8 mouse cellular contexts compared by ENCODE assay signal in genomic region chr17:57031661-57032420, GRCm38 (mm10). TPM values are rescaled to one million over a fixed set of nuclear protein-coding genes. Genes with fewer than 3 reads are reported as not detected.
DNase-seq lines count a peak whose midpoint lies in the region; ATAC-seq and TF ChIP-seq lines count a peak whose summit lies in the region.

No protein-coding gene starts in this region.

- no peaks in the 10 kb centered on the region for H3K9me3 ChIP-seq in G1E (replicated peaks)
- H3K9me3 ChIP-seq in forebrain, embryonic 15.5 days: no peaks in the 10 kb centered on the region

- DNase-seq in G1E (ENCODE audit: low spot score): peak; percentile 97
- DNase-seq in cerebellum, adult 11-12 months: peak; percentile 100
- peak; percentile 100 for DNase-seq in heart, postnatal 25 days (ENCODE audit: low spot score)
- peak; percentile 100 for DNase-seq in layer of hippocampus, adult 18-20 months (ENCODE audit: low spot score in 2 of 2)
- peak; percentile 99 for DNase-seq in lung, adult 2 months
- peak; percentile 100 for DNase-seq in thymus, adult 2 months

- ATAC-seq in G1E (ENCODE audit: extremely low read depth, insufficient number of reproducible peaks, low FRiP score, poor library complexity, severe bottlenecking): peak; percentile 82
- ATAC-seq in forebrain, embryonic 15.5 days (replicated peaks): peak; percentile 96
- ATAC-seq in neutrophil, adult 5-6 weeks (ENCODE audit: extremely low read depth, insufficient number of reproducible peaks, low FRiP score, poor library complexity, severe bottlenecking): peak; percentile 82

- H3K4me3 ChIP-seq in G1E (ENCODE audit: low read depth, low read length): peak overlapping the region; percentile 87
- peak overlapping the region; percentile 94 for H3K4me3 ChIP-seq in forebrain, embryonic 15.5 days
- peak overlapping the region; percentile 34 for H3K4me3 ChIP-seq in lung, adult 2 months (replicated peaks; ENCODE audit: extremely low read depth, low read depth, low read length)
- H3K4me3 ChIP-seq in thymus, adult 2 months (ENCODE audit: control insufficient read depth, insufficient read depth, low read length): peak overlapping the region; percentile 34

- intact Hi-C loops in heart, postnatal 25 days (cut with DNase I): no loop called here

- H3K27me3 ChIP-seq in G1E (ENCODE audit: insufficient read depth, low read length): peaks cover 6% of the 10 kb centered on the region
- H3K27me3 ChIP-seq in forebrain, embryonic 15.5 days: no peaks in the 10 kb centered on the region
- no peaks in the 10 kb centered on the region for H3K27me3 ChIP-seq in thymus, adult 2 months (ENCODE audit: control insufficient read depth, insufficient read depth, low read length)

- peaks cover 33% of the 10 kb centered on the region for H3K36me3 ChIP-seq in G1E (replicated peaks)
- H3K36me3 ChIP-seq in forebrain, embryonic 15.5 days: peaks cover 21% of the 10 kb centered on the region
- peaks cover 5% of the 10 kb centered on the region; the same call in 1 of the 2 replicates for H3K36me3 ChIP-seq in thymus, adult 2 months (ENCODE audit: control insufficient read depth, insufficient read depth, low read length)

- TF ChIP-seq POLR2A in lung, adult 2 months (IDR thresholded peaks at IDR 0.05; ENCODE audit: borderline replicate concordance, extremely low read depth, low read depth, low read length): peak; percentile 96; the same call in 1 of the 2 replicates
- peak; percentile 53; the same call in 1 of the 2 replicates for TF ChIP-seq POLR2A in thymus, adult 2 months (IDR thresholded peaks at IDR 0.05; ENCODE audit: control insufficient read depth, extremely low read depth, insufficient read depth, low read length, poor library complexity)

- WGBS in forebrain, embryonic 15.5 days: under 1% methylated on average over 38 of the region's 38 CpGs
- WGBS in lung, adult 2 months: under 1% methylated on average over 38 of the region's 38 CpGs
- WGBS in thymus, adult 2 months: 1% methylated on average over 38 of the region's 38 CpGs

- H3K4me2 ChIP-seq in forebrain, embryonic 15.5 days (replicated peaks): peak overlapping the region; percentile 62

- peak overlapping the region; percentile 49 for H3K9ac ChIP-seq in forebrain, embryonic 15.5 days (replicated peaks)

- H3K27ac ChIP-seq in forebrain, embryonic 15.5 days (replicated peaks): peak overlapping the region; percentile 88
- peak overlapping the region; percentile 62 for H3K27ac ChIP-seq in thymus, adult 2 months (ENCODE audit: control insufficient read depth, insufficient read depth, low read length)

- H3K4me1 ChIP-seq in G1E (ENCODE audit: insufficient read depth, low read depth, low read length): peaks cover 46% of the 10 kb centered on the region
- H3K4me1 ChIP-seq in forebrain, embryonic 15.5 days: peaks cover 25% of the 10 kb centered on the region
- H3K4me1 ChIP-seq in lung, adult 2 months (ENCODE audit: control insufficient read depth, insufficient read depth, low read length): peaks cover 9% of the 10 kb centered on the region; the same call in 1 of the 2 replicates
- peaks cover 21% of the 10 kb centered on the region for H3K4me1 ChIP-seq in thymus, adult 2 months (replicated peaks; ENCODE audit: control insufficient read depth, insufficient read depth, low read length)

- TF ChIP-seq CTCF in G1E (IDR thresholded peaks at IDR 0.05; ENCODE audit: low read depth, low read length): no peak
- no peak for TF ChIP-seq CTCF in lung, adult 2 months (IDR thresholded peaks at IDR 0.05; ENCODE audit: insufficient read depth, low read length)
- TF ChIP-seq CTCF in thymus, adult 2 months (IDR thresholded peaks at IDR 0.05; ENCODE audit: borderline replicate concordance, control insufficient read depth, extremely low read depth, insufficient read depth, low read length, poor library complexity): peak; percentile 73; the same call in 1 of the 2 replicates

RNA-seq across cellular contexts. Expression of gene Khsrp, which starts 0.5 kb away (rescaled TPM):
- total RNA-seq in G1E (2014; fragmentation: Nextera tagmentation): 296 and 302 TPM in 2 replicates
- total RNA-seq in G1E (2017): 59.0 and 63.6 TPM in 2 replicates
- 282 and 302 TPM in 2 replicates for polyA plus RNA-seq in G1E (2012)
- 35.2 and 37.0 TPM in 2 replicates for polyA plus RNA-seq in forebrain, embryonic 15.5 days (2015; fragmentation: Nextera tagmentation; extraction: Ambion mirVana)
- total RNA-seq in heart, postnatal 25 days (2021): 10 to 100 TPM; 44.8 to 44.9 TPM
- total RNA-seq in layer of hippocampus, adult 18-20 months (2021): 100 to 1,000 TPM; 114 to 117 TPM
- 75.8 and 80.7 TPM in 2 replicates for polyA plus RNA-seq in lung, adult 2 months (2012; rRNA removed)
- total RNA-seq in neutrophil, adult 5-6 weeks (2017): 54.5 and 58.2 TPM in 2 replicates
- 229 and 259 TPM in 2 replicates for polyA plus RNA-seq in thymus, adult 2 months (2012; rRNA removed)

RNA-seq across cellular contexts. Expression of gene Slc25a41, which starts 9.6 kb away (rescaled TPM):
- total RNA-seq in G1E (2014; fragmentation: Nextera tagmentation): not detected in 2 replicates
- total RNA-seq in G1E (2017): not detected in 2 replicates
- not detected in 2 replicates for polyA plus RNA-seq in G1E (2012)
- not detected in 2 replicates for polyA plus RNA-seq in forebrain, embryonic 15.5 days (2015; fragmentation: Nextera tagmentation; extraction: Ambion mirVana)
- not detected for total RNA-seq in heart, postnatal 25 days (2021)
- total RNA-seq in layer of hippocampus, adult 18-20 months (2021): not detected
- 0.18 TPM in 1 of 2 replicates, not detected in the other for polyA plus RNA-seq in lung, adult 2 months (2012; rRNA removed)
- total RNA-seq in neutrophil, adult 5-6 weeks (2017): not detected in 2 replicates
- polyA plus RNA-seq in thymus, adult 2 months (2012; rRNA removed): 0.22 and 0.38 TPM in 2 replicates

RNA-seq across cellular contexts. Expression of gene Gm17949, which starts 20.6 kb away (rescaled TPM):
- total RNA-seq in G1E (2014; fragmentation: Nextera tagmentation) (0.98 TPM in 1 of 2 replicates, not detected in the other), G1E (2017) (0.12 and 0.27 TPM in 2 replicates)
- polyA plus RNA-seq in G1E (2012): 0.11 and 0.21 TPM in 2 replicates
- polyA plus RNA-seq in forebrain, embryonic 15.5 days (2015; fragmentation: Nextera tagmentation; extraction: Ambion mirVana): 0.31 and 0.47 TPM in 2 replicates
- total RNA-seq in heart, postnatal 25 days (2021): not detected
- total RNA-seq in layer of hippocampus, adult 18-20 months (2021): under 1 TPM; 0.37 to 0.38 TPM
- 0.13 and 0.16 TPM in 2 replicates for polyA plus RNA-seq in lung, adult 2 months (2012; rRNA removed)
- total RNA-seq in neutrophil, adult 5-6 weeks (2017): not detected in 2 replicates
- polyA plus RNA-seq in thymus, adult 2 months (2012; rRNA removed): 0.08 TPM in 1 of 2 replicates, not detected in the other

RNA-seq across cellular contexts. Expression of gene Gtf2f1, which starts 20.8 kb away (rescaled TPM):
- 104 and 113 TPM in 2 replicates for total RNA-seq in G1E (2014; fragmentation: Nextera tagmentation)
- total RNA-seq in G1E (2017): 101 and 102 TPM in 2 replicates
- 145 and 151 TPM in 2 replicates for polyA plus RNA-seq in G1E (2012)
- 80.4 and 81.7 TPM in 2 replicates for polyA plus RNA-seq in forebrain, embryonic 15.5 days (2015; fragmentation: Nextera tagmentation; extraction: Ambion mirVana)
- total RNA-seq in heart, postnatal 25 days (2021): 10 to 100 TPM; 20.4 to 22.7 TPM
- total RNA-seq in layer of hippocampus, adult 18-20 months (2021): 10 to 100 TPM; 67.3 to 68.6 TPM
- 22.3 and 23.4 TPM in 2 replicates for polyA plus RNA-seq in lung, adult 2 months (2012; rRNA removed)
- 56.5 and 56.7 TPM in 2 replicates for total RNA-seq in neutrophil, adult 5-6 weeks (2017)
- 40.8 and 42.9 TPM in 2 replicates for polyA plus RNA-seq in thymus, adult 2 months (2012; rRNA removed)

RNA-seq across cellular contexts. Expression of gene Crb3, which starts 27.1 kb away (rescaled TPM):
- total RNA-seq in G1E (2014; fragmentation: Nextera tagmentation) (not detected in 2 replicates), G1E (2017) (0.23 and 0.33 TPM in 2 replicates)
- 0.23 and 0.37 TPM in 2 replicates for polyA plus RNA-seq in G1E (2012)
- polyA plus RNA-seq in forebrain, embryonic 15.5 days (2015; fragmentation: Nextera tagmentation; extraction: Ambion mirVana): 1.3 and 2.0 TPM in 2 replicates
- total RNA-seq in heart, postnatal 25 days (2021): under 1 TPM in 1 of 2 experiments, not detected in 1; 0.78 TPM
- 1 to 10 TPM in 1 of 2 experiments, under 1 TPM in 1; 0.71 to 1.2 TPM for total RNA-seq in layer of hippocampus, adult 18-20 months (2021)
- polyA plus RNA-seq in lung, adult 2 months (2012; rRNA removed): 75.5 and 89.4 TPM in 2 replicates
- total RNA-seq in neutrophil, adult 5-6 weeks (2017): 3.3 TPM in 2 replicates
- 3.4 and 5.9 TPM in 2 replicates for polyA plus RNA-seq in thymus, adult 2 months (2012; rRNA removed)

Comparison
In these comparisons a context has a peak if more than half of its experiments do, and no peak if none do; other contexts are left out.
1. Peak in every context shown above with its lines: DNase-seq, ATAC-seq, H3K4me3 ChIP-seq and H3K27ac ChIP-seq.
2. H3K4me3 ChIP-seq: peak in every context shown above with its lines; median percentile 94 in forebrain, embryonic 15.5 days; 87 in G1E; 34 in lung, adult 2 months; 34 in thymus, adult 2 months.